Mouse (Mus musculus) neural tube, postnatal 0 days (tissue): ENCODE data around the gene Nup35. TPM values are rescaled to one million over a fixed set of nuclear protein-coding genes. Genes with fewer than 3 reads are reported as not detected.

ENCODE experiments used
- microRNA counts: library from miRNA; unstranded; fragments of <30 nt; microRNA quantifications from one replicate; lab custom pipeline; 2015
- microRNA-seq: library from miRNA; unstranded; fragments of <30 nt; microRNA quantifications from one replicate; pipeline ENCODE4, GENCODE M21; 2016
- polyA plus RNA-seq: library from polyadenylated mRNA; unstranded; fragments of >200 nt; fragmentation: Nextera tagmentation; extraction: Ambion mirVana; gene quantifications from 2 replicates; pipeline ENCODE4 v1.2.1, GENCODE M21; 2015

Gene Nup35
- 38.0 and 38.8 TPM in 2 replicates for polyA plus RNA-seq

GRCm38 (mm10) chr2:80616854-80617737 is at the start of gene Nup35, which contains the start of gene Dusp19:
Gene Nup35, plus strand, starts transcription at chr2:80617236.
Gene Dusp19, plus strand, starts transcription at chr2:80617045.

GRCm38 (mm10) chr2:80581043-80581711 is 35.9 kb upstream of the Nup35 start, which contains the start of gene Nckap1:
Gene Nckap1, minus strand, starts transcription at chr2:80581380.

MicroRNAs within 50 kb of the gene (microRNA counts, 519-probe panel; counts per million panel counts)
- microRNA mmu-miR-684 (lab: Ali Mortazavi, UCI): 40.5 counts per million

Small RNAs within 50 kb of the gene (microRNA-seq; reads per million reads assigned to microRNA genes)
- not detected for gene Mir684-1

Other genes starting within 250 kb of the Nup35 start
- gene Frzb, start 169.6 kb upstream of the Nup35 start, polyA plus RNA-seq: 50.1 and 53.4 TPM in 2 replicates
- 86.2 and 87.6 TPM in 2 replicates for gene Nckap1, start 35.9 kb upstream of the Nup35 start, polyA plus RNA-seq
- 11.7 and 12.8 TPM in 2 replicates for gene Dusp19, start 191 bp upstream of the Nup35 start, polyA plus RNA-seq